Mouse (Mus musculus) left cerebral cortex, adult 18-20 months (tissue): ENCODE results near the gene Olig1. TPM values are rescaled to one million over a fixed set of nuclear protein-coding genes. Genes with fewer than 3 reads are reported as not detected.
A peak's percentile ranks its signal among the peaks of the same experiment; 100 is the strongest.

ENCODE experiments used
- DNase-seq, 2 experiments: peaks; one replicate each; pipeline ENCODE4 v3.0.0; 2021 to 2022; ENCODE audit warnings: low spot score in 2 of 2, mixed read lengths in 1 of 2
- long read RNA-seq, 2 experiments: library from polyadenylated mRNA; stranded (forward); transcript quantifications; one replicate each; pipeline ENCODE4 v2.0.0; 2021
- total RNA-seq, 2 experiments: library from RNA; stranded (reverse); gene quantifications; 2 replicates each; pipeline ENCODE4 v1.2.3; 2021

Olig1 gene
- total RNA-seq, result 10 to 100 TPM; 67.3 to 77.0 TPM
- long read RNA-seq, experiment 1, transcript Olig1-201 (1 exons, 2,162 nt), result major isoform, 91 of 91 reads
- long read RNA-seq, experiment 1, partial matches to known transcripts, result 0 of 91 reads
- long read RNA-seq, experiment 1, other reads (novel, unspliced or antisense), result 0 of 91 reads
- long read RNA-seq, experiment 2, transcript Olig1-201 (1 exons, 2,162 nt), result major isoform, 78 of 78 reads
- long read RNA-seq, experiment 2, partial matches to known transcripts, result 0 of 78 reads
- long read RNA-seq, experiment 2, other reads (novel, unspliced or antisense), result 0 of 78 reads

GRCm38 (mm10) chr16:91269468-91270211, at the start of gene Olig1:
TSS of gene Olig1 (plus strand) at chr16:91269772.
- peak; percentile 73 to 78 for DNase-seq

GRCm38 (mm10) chr16:91222171-91222642, 47.4 kb upstream of the Olig1 start:
- no peak for DNase-seq

DNA sequence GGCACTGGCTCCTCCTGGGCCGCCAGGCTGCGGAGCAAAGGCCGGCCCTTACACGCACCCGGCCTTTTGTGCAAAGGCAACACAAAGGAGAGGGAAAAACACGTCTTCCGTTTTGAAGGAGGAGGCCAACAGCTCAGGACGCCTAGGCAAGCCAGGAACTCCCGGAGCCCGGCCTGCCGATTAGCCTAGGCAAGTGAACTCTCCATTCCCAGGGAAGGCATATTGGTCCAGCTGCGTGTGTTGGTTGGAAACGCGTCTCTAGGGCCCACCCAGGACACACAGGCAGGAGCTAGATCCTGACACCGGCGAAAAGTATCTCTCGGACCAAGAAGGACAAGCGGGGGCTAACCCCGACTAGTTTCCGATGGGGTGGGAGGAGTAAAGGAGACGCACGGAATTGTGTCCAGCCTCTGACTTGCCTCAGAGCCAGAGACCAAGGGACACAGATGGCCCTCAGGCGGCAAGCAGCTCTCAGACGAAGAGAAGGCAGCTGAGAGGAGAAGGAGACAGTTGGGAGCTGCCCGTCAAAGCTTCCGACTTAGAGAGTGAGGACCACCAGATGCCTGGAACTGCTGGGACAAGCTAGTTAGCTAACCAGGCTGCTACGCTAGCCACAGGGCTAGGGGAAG, 46.8 kb upstream of the Olig1 start:
- DNase-seq, result no peak

- DNase-seq, result no peak
Observed at GRCm38 (mm10) chr16:91223327-91224067, 46.1 kb upstream of the Olig1 start.

DNA sequence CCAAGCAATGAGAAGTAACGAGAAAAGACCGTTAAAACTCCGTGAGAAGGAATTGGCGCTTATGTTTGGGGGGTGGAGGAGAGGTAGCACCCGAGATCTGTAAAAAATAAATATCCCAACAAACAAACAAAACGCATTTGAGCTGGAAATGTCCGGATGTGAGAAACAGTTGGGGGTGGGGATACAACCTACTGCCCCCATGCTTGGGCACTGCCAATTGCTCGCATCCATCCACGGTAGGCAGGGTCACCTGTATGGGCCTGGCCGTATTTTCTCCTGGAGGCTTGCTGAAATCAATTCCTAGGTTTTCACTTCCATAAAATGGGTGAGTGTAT, 45.5 kb upstream of the Olig1 start:
- no peak for DNase-seq

GRCm38 (mm10) chr16:91224481-91225232, 44.9 kb upstream of the Olig1 start:
- no peak for DNase-seq

- DNase-seq, result peak; percentile 36 to 39
Observed at GRCm38 (mm10) chr16:91225233-91226037, 44.1 kb upstream of the Olig1 start, which contains the start of gene Olig2. TSS of gene Olig2 (plus strand) at chr16:91225457.

GRCm38 (mm10) chr16:91226038-91226882, 43.3 kb upstream of the Olig1 start:
- no peak for DNase-seq

DNA sequence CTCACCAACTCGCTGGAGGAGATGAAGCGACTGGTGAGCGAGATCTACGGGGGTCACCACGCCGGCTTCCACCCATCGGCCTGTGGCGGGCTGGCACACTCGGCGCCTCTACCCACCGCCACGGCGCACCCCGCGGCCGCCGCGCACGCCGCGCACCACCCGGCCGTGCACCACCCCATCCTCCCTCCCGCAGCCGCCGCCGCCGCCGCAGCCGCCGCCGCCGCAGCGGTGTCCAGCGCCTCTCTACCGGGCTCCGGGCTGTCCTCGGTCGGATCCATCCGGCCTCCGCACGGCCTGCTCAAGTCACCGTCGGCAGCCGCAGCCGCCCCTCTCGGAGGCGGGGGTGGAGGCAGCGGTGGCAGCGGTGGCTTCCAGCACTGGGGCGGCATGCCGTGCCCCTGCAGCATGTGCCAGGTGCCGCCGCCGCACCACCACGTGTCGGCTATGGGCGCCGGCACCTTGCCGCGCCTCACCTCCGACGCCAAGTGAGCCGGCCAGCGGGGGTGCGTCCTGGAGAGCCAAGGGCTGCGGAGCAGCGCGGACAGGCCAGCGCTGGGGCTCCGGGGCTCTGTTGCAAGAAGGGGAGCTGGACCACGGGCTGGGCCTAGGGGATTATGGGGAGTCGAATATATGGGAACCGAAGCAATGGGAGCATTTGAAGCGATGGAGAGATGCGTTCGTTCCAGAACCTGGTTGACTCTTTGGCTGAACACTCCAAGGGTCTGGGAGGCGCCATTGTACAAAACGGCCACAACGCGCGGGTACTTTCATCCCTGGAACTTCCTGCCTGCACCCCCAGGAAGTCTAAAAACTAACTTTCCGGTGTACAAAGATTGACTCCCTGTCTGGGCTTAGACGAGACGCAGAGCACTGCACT, 42.5 kb upstream of the Olig1 start:
- DNase-seq, result no peak

GRCm38 (mm10) chr16:91227760-91228043, 41.9 kb upstream of the Olig1 start:
- no peak for DNase-seq

DNA sequence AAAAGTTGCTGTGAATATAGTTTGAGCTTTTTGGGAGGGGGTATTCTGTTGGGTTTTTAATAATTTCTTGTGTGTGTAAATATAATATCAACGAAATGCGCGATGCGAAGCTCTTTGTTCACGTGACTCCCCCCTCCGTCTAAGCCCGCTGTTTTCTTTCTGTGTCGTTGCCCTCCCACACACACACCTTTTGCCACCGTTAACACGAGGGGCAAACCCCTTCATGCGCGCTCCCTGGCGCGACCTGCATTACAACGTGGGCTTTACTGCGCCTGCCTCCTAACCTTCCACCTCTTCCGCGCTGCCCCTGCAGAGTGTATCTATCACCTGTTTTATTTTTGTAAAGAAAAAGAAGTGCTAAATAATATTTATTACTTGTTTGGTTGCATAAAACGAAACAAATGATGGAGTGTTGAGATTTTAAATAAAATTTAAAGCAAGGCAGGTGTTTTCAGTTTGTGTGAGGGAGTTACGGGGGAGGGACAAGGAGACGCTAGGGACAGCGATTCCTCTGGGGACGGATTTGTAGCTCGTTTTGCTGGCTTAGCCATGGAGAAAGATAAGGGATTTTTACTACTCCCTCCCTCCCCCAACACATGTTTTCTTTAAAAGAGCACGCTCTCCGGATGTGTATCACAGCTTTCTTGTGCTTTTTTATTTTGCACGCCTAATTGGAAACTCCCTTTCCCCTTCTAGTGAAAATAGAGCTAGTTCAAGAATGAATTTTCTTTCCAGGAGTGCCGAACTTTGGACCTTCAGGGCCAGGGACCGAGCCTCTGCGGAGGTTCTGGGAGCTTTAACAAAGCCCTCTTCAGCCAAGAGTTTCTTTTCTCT, 41.1 kb upstream of the Olig1 start:
- no peak for DNase-seq

DNA sequence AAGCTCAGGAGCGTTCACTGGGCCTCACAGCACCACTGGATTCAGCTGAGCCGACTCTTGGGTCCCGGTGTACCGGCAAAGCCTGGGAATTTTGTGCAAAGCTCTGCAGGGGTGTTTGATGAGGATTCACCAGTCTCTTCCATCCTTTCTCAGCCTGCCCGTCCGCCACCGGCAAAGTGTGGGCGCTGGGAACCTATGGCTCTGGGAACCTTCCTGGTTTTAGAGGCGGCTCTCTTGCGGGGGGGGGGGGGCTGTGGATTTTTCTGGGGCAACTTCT, 40.6 kb upstream of the Olig1 start:
- no peak for DNase-seq

GRCm38 (mm10) chr16:91229643-91230042, 39.9 kb upstream of the Olig1 start:
- no peak for DNase-seq

- no peak for DNase-seq
Observed at GRCm38 (mm10) chr16:91231781-91232469, 37.6 kb upstream of the Olig1 start.

DNA sequence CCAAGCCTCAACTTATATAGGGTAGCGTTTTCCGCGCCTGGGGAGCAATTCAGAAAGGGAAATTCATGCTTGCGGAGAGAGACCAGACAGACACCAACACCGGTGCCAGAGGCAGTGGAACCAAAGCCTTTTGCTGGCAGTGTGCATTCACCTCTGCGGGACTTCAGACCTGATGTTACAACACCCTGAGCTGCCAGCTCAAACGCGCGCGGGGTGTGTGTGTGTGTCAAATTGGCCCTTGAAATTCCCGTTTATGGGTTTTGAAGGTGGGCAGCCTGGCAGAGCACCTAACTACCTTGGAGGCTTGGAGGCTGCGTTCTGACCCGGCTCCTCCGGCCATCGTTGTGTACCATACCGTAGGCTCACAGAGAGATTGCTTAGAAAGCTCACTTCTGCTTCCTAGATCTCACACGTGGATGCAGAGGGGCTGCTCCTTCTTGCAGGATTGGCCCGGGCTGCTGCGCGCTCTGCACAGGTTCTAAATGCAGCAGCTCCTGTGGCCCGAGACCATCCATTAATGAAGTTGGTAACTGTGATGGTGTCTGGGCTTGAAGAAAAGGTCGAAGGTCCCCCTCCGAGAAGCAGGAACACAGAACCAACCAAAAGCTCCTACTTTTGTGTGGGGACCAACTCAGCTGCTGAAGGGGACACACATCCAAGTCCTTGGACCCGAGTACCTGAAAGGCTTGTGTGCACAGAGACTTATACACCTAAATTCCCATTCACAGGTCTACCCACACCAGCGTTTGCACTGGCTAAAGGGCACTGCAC, 36.9 kb upstream of the Olig1 start:
- no peak for DNase-seq
